In the genomic region with DNA sequence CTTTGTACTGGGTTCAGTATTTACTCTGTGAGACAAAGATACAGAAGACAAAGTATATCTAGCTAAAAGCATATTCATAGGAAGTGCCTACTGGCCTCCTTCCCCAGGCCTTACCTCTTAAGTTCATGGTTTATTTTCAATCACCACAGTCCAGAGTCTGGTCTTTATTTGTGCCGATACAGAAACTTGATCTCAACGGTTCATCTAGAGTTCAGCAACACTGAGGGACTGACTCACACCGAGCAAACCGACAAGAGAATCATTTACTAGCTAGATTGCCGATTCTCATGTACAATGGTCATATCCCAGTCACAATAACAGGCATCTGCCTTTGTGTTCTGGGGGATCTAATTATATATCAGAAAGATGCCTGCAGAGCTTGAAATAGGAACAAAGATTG, we compare ENCODE assay signal across 19 mouse cellular contexts. TPM values are rescaled to one million over a fixed set of nuclear protein-coding genes. Genes with fewer than 3 reads are reported as not detected.
DNase-seq lines count a peak whose midpoint lies in the region; ATAC-seq lines count a peak whose summit lies in the region.
"Had no signal": no experiment of that assay in that cellular context is flagged by ENCODE, and none has a peak within 500 bp of the region (broad histone marks: within the 10 kb centered on the region; RNA-seq: fewer than 3 reads in every experiment).

No protein-coding gene starts in this region.

- no peak overlapping the region for H3K27ac ChIP-seq in kidney, embryonic 16.5 days (ENCODE audit: low read length)
- peak overlapping the region; percentile 51; the same call in 1 of the 2 replicates for H3K27ac ChIP-seq in intestine, embryonic 15.5 days
- no peak overlapping the region for H3K27ac ChIP-seq in stomach, embryonic 15.5 days
- H3K27ac ChIP-seq: hindbrain, embryonic 13.5 days; limb, embryonic 15.5 days; midbrain, embryonic 10.5 days; neural tube, embryonic 13.5 days had no signal

- DNase-seq in embryo, embryonic 11 days: peak; percentile 19
- no peak for DNase-seq in embryo, embryonic 9.5 days (ENCODE audit: extremely low spot score)
- no peak for DNase-seq in kidney, postnatal 25 days
- no peak for DNase-seq in thymus, adult 18-20 months
- no peak for DNase-seq in adrenal gland, postnatal 10 days
- DNase-seq: cerebellum, adult 18-20 months; cerebellum, postnatal 14 days; left cerebral cortex, postnatal 4 days; right cerebral cortex, postnatal 4 days had no signal

- H3K36me3 ChIP-seq in kidney, embryonic 16.5 days (ENCODE audit: insufficient read depth, low read length): no peaks in the 10 kb centered on the region
- H3K36me3 ChIP-seq in intestine, embryonic 15.5 days: no peaks in the 10 kb centered on the region
- no peaks in the 10 kb centered on the region for H3K36me3 ChIP-seq in stomach, embryonic 15.5 days
- H3K36me3 ChIP-seq: hindbrain, embryonic 13.5 days; limb, embryonic 15.5 days; midbrain, embryonic 10.5 days; neural tube, embryonic 13.5 days had no signal

- H3K4me1 ChIP-seq in kidney, embryonic 16.5 days (ENCODE audit: insufficient read depth, low read length): no peaks in the 10 kb centered on the region
- no peaks in the 10 kb centered on the region for H3K4me1 ChIP-seq in intestine, embryonic 15.5 days (replicated peaks)
- no peaks in the 10 kb centered on the region for H3K4me1 ChIP-seq in stomach, embryonic 15.5 days
- H3K4me1 ChIP-seq: hindbrain, embryonic 13.5 days; limb, embryonic 15.5 days; midbrain, embryonic 10.5 days; neural tube, embryonic 13.5 days had no signal

- no peak overlapping the region for H3K4me2 ChIP-seq in kidney, embryonic 16.5 days (replicated peaks; ENCODE audit: low read depth, low read length)
- H3K4me2 ChIP-seq in intestine, embryonic 15.5 days (replicated peaks): 0 out of 2 replicates have a peak overlapping the region, but pooled peaks have one; percentile 11
- no peak overlapping the region for H3K4me2 ChIP-seq in stomach, embryonic 15.5 days
- H3K4me2 ChIP-seq: hindbrain, embryonic 13.5 days; limb, embryonic 15.5 days; neural tube, embryonic 13.5 days had no signal

- H3K27me3 ChIP-seq in kidney, embryonic 16.5 days (ENCODE audit: insufficient read depth, low read length): no peaks in the 10 kb centered on the region
- H3K27me3 ChIP-seq in intestine, embryonic 15.5 days (replicated peaks): no peaks in the 10 kb centered on the region
- H3K27me3 ChIP-seq in stomach, embryonic 15.5 days (replicated peaks): no peaks in the 10 kb centered on the region
- H3K27me3 ChIP-seq: hindbrain, embryonic 13.5 days; limb, embryonic 15.5 days; neural tube, embryonic 13.5 days had no signal

- H3K9ac ChIP-seq in kidney, embryonic 16.5 days (replicated peaks; ENCODE audit: low read length): no peak overlapping the region
- H3K9ac ChIP-seq in intestine, embryonic 15.5 days: no peak overlapping the region
- H3K9ac ChIP-seq in stomach, embryonic 15.5 days: no peak overlapping the region
- H3K9ac ChIP-seq: hindbrain, embryonic 13.5 days; limb, embryonic 15.5 days; neural tube, embryonic 13.5 days had no signal

- H3K9me3 ChIP-seq in kidney, embryonic 16.5 days (ENCODE audit: low read length): no peaks in the 10 kb centered on the region
- H3K9me3 ChIP-seq in intestine, embryonic 15.5 days: no peaks in the 10 kb centered on the region
- H3K9me3 ChIP-seq in stomach, embryonic 15.5 days: no peaks in the 10 kb centered on the region
- H3K9me3 ChIP-seq: hindbrain, embryonic 13.5 days; limb, embryonic 15.5 days; midbrain, embryonic 10.5 days; neural tube, embryonic 13.5 days had no signal

- WGBS in kidney, embryonic 16.5 days: 39% methylated on average over 5 of the region's 5 CpGs
- WGBS in intestine, embryonic 15.5 days: 44% methylated on average over 5 of the region's 5 CpGs
- WGBS in stomach, embryonic 15.5 days: 40% methylated on average over 5 of the region's 5 CpGs

- H3K4me3 ChIP-seq in kidney, embryonic 16.5 days (ENCODE audit: low read length): no peak overlapping the region
- H3K4me3 ChIP-seq in intestine, embryonic 15.5 days (replicated peaks): no peak overlapping the region
- no peak overlapping the region for H3K4me3 ChIP-seq in stomach, embryonic 15.5 days (replicated peaks)
- H3K4me3 ChIP-seq: hindbrain, embryonic 13.5 days; limb, embryonic 15.5 days; midbrain, embryonic 10.5 days; myocyte; neural tube, embryonic 13.5 days had no signal

- peak; percentile 49; the same call in 1 of the 2 replicates for ATAC-seq in kidney, embryonic 16.5 days (ENCODE audit: low FRiP score, low TSS enrichment)
- ATAC-seq in intestine, embryonic 15.5 days: peak; percentile 91
- peak; percentile 56; the same call in 1 of the 2 replicates for ATAC-seq in stomach, embryonic 15.5 days (ENCODE audit: insufficient read depth, low FRiP score, low read depth)
- ATAC-seq: inflammation-experienced regulatory T-cells, adult 6 months; midbrain, embryonic 16.5 days had no signal

RNA-seq across cellular contexts. Expression of a gene that starts 9.1 kb away (rescaled TPM):
- polyA plus RNA-seq in kidney, embryonic 16.5 days (2015; fragmentation: Nextera tagmentation; extraction: Ambion mirVana): 3.0 and 3.4 TPM in 2 replicates
- 13.8 and 15.7 TPM in 2 replicates for polyA plus RNA-seq in intestine, embryonic 15.5 days (2015; fragmentation: Nextera tagmentation; extraction: Ambion mirVana)
- 12.9 and 14.8 TPM in 2 replicates for polyA plus RNA-seq in stomach, embryonic 15.5 days (2015; fragmentation: Nextera tagmentation; extraction: Ambion mirVana)
- total RNA-seq in adrenal gland, postnatal 10 days (2021): 1 to 10 TPM; 4.4 to 7.1 TPM
